Mouse (Mus musculus): ENCODE measurements around the gene Camsap1. TPM values are rescaled to one million over a fixed set of nuclear protein-coding genes. Genes with fewer than 3 reads are reported as not detected.

Camsap1 gene
- total and polyA plus RNA-seq, 3 experiments: 24.2 to 30.2 (median 25.8) TPM

- H3K79me2 ChIP-seq (ENCODE audit: control insufficient read depth, insufficient read depth, low read length, poor library complexity): no peaks in the 10 kb centered on the region
- H3K9me3 ChIP-seq (replicated peaks; ENCODE audit: insufficient read depth, low read length): no peaks in the 10 kb centered on the region
- no peaks in the 10 kb centered on the region; a peak in 1 of 4 replicates for H3K27me3 ChIP-seq (ENCODE audit: control insufficient read depth in 1 of 2, insufficient read depth in 2 of 2, low read length in 2 of 2)
- H3K9ac ChIP-seq (ENCODE audit: control insufficient read depth, low read depth, low read length, poor library complexity, severe bottlenecking): no peak overlapping the region
- H3K36me3 ChIP-seq (ENCODE audit: control insufficient read depth in 1 of 2, insufficient read depth in 2 of 2, low read length in 2 of 2): no peaks in the 10 kb centered on the region
- TF ChIP-seq TAL1 (IDR thresholded peaks at IDR 0.05; ENCODE audit: low read length) (no peak), POLR2AphosphoS5 (IDR thresholded peaks at IDR 0.05; ENCODE audit: borderline replicate concordance, low read depth, low read length) (no peak), GABPA (IDR thresholded peaks at IDR 0.05; ENCODE audit: low read depth, low read length) (no peak), ETS1 (IDR thresholded peaks at IDR 0.05; ENCODE audit: low read depth, low read length) (no peak), MEF2A (IDR thresholded peaks at IDR 0.05; ENCODE audit: extremely low read depth, insufficient replicate concordance, low read depth, low read length, poor library complexity, severe bottlenecking) (no peak), KAT2A (conservative IDR thresholded peaks at IDR 0.05; ENCODE audit: low read depth, low read length) (no peak), EP300 (IDR thresholded peaks at IDR 0.05; ENCODE audit: low read depth in 1 of 2, low read length in 2 of 2) (no peak), ELF1 (IDR thresholded peaks at IDR 0.05; ENCODE audit: low read depth, low read length) (no peak), USF2 (IDR thresholded peaks at IDR 0.05; ENCODE audit: borderline replicate concordance in 1 of 2, insufficient read depth in 1 of 2, low read depth in 1 of 2, low read length in 2 of 2) (no peak), ZC3H11A (IDR thresholded peaks at IDR 0.05; ENCODE audit: low read depth, low read length) (no peak), USF1 (IDR thresholded peaks at IDR 0.05; ENCODE audit: low read depth, low read length) (no peak), CHD2 (IDR thresholded peaks at IDR 0.05; ENCODE audit: low read length) (no peak), UBTF (IDR thresholded peaks at IDR 0.05; ENCODE audit: borderline replicate concordance, insufficient read depth, low read depth, low read length) (no peak), HCFC1 (IDR thresholded peaks at IDR 0.05; ENCODE audit: low read depth, low read length) (no peak), NRF1 (IDR thresholded peaks at IDR 0.05; ENCODE audit: insufficient read depth, low read depth, low read length, poor library complexity, severe bottlenecking) (no peak), SIN3A (IDR thresholded peaks at IDR 0.05; ENCODE audit: low read length) (no peak), CHD1 (IDR thresholded peaks at IDR 0.05; ENCODE audit: low read depth, low read length) (no peak), MYC (IDR thresholded peaks at IDR 0.05; ENCODE audit: low read depth, low read length) (no peak)
- no peak overlapping the region for H3K27ac ChIP-seq (ENCODE audit: control insufficient read depth, low read depth, low read length)
- DNase-seq (ENCODE audit: low read depth, low spot score): no peak
- no peak overlapping the region for H3K4me3 ChIP-seq (ENCODE audit: control insufficient read depth in 1 of 2, insufficient read depth in 1 of 2, low read depth in 2 of 2, low read length in 2 of 2)
- H3K4me1 ChIP-seq (ENCODE audit: control insufficient read depth in 1 of 2, insufficient read depth in 2 of 2, low read length in 2 of 2): no peaks in the 10 kb centered on the region
These were observed 84.1 kb downstream of the Camsap1 start for GRCm38 (mm10) chr2:25898970-25899369.

GRCm38 (mm10) chr2:25892440-25892839 lies 90.6 kb downstream of the Camsap1 start:
- TF ChIP-seq SMC3 (IDR thresholded peaks at IDR 0.05; ENCODE audit: low read depth, low read length): peak; percentile 9; the same call in 1 of the 2 replicates
- TF ChIP-seq HCFC1 (IDR thresholded peaks at IDR 0.05; ENCODE audit: low read depth, low read length): no peak
- no peak for TF ChIP-seq ZNF384 (IDR thresholded peaks at IDR 0.05; ENCODE audit: low read depth, low read length)
- no peak for TF ChIP-seq RCOR1 (IDR thresholded peaks at IDR 0.05; ENCODE audit: low read depth, low read length)
- TF ChIP-seq POLR2AphosphoS2 (IDR thresholded peaks at IDR 0.05; ENCODE audit: low read length): no peak
- no peak for TF ChIP-seq KAT2A (conservative IDR thresholded peaks at IDR 0.05; ENCODE audit: low read depth, low read length)
- TF ChIP-seq E2F4 (IDR thresholded peaks at IDR 0.05; ENCODE audit: borderline replicate concordance, low read depth, low read length): no peak
- TF ChIP-seq CHD2 (IDR thresholded peaks at IDR 0.05; ENCODE audit: low read length): no peak
- TF ChIP-seq CTCF (IDR thresholded peaks at IDR 0.05 in 2 of 3, conservative IDR thresholded peaks at IDR 0.05 in 1 of 3; ENCODE audit: control insufficient read depth in 1 of 3, insufficient read depth in 1 of 3, low read depth in 2 of 3, low read length in 3 of 3, poor library complexity in 1 of 3, severe bottlenecking in 1 of 3): peak in 1 of 3 experiments; percentile 11; a peak in 1 of 6 replicates
- TF ChIP-seq TBP (IDR thresholded peaks at IDR 0.05; ENCODE audit: low read depth, low read length): no peak
- no peak for TF ChIP-seq NRF1 (IDR thresholded peaks at IDR 0.05; ENCODE audit: insufficient read depth, low read depth, low read length, poor library complexity, severe bottlenecking)
- no peak for TF ChIP-seq BHLHE40 (IDR thresholded peaks at IDR 0.05; ENCODE audit: borderline replicate concordance, low read depth, low read length)
- peak; percentile 47 for DNase-seq (ENCODE audit: low read depth, low spot score)
- Histone ChIP-seq H3K27ac (ENCODE audit: control insufficient read depth, low read depth, low read length) (no peak overlapping the region), H3K79me2 (ENCODE audit: control insufficient read depth, insufficient read depth, low read length, poor library complexity) (no peaks in the 10 kb centered on the region), H3K4me3 (ENCODE audit: control insufficient read depth in 1 of 2, insufficient read depth in 1 of 2, low read depth in 2 of 2, low read length in 2 of 2) (no peak overlapping the region), H3K4me1 (ENCODE audit: control insufficient read depth in 1 of 2, insufficient read depth in 2 of 2, low read length in 2 of 2) (no peaks in the 10 kb centered on the region), H3K27me3 (ENCODE audit: control insufficient read depth in 1 of 2, insufficient read depth in 2 of 2, low read length in 2 of 2) (no peaks in the 10 kb centered on the region), H3K9me3 (replicated peaks; ENCODE audit: insufficient read depth, low read length) (no peaks in the 10 kb centered on the region), H3K9ac (ENCODE audit: control insufficient read depth, low read depth, low read length, poor library complexity, severe bottlenecking) (no peak overlapping the region), H3K36me3 (ENCODE audit: control insufficient read depth in 1 of 2, insufficient read depth in 2 of 2, low read length in 2 of 2) (no peaks in the 10 kb centered on the region)
